Mouse (Mus musculus) spleen, adult 2 months (tissue): ENCODE data around the gene Tmem273.

Experiments
- CTCF ChIP-seq: fragments of 200-500 bp; IDR thresholded peaks from 2 replicates; pipeline ENCODE4 v1.5.1; 2011; ENCODE audit warnings: mild to moderate bottlenecking, inconsistent platforms; ENCODE audit not compliant: insufficient read depth, insufficient read length, insufficient replicate concordance; ENCODE audit errors: extremely low read depth
- POLR2A ChIP-seq: fragments of 200-500 bp; IDR thresholded peaks from 2 replicates; pipeline ENCODE4 v1.6.1; 2011; ENCODE audit warnings: low read depth, low read length, inconsistent platforms

- TF ChIP-seq POLR2A (no peak), CTCF (no peak)
Measured at GRCm38 (mm10) chr14:32859831-32860569, 74.2 kb downstream of the Tmem273 start.
